In the genomic region with DNA sequence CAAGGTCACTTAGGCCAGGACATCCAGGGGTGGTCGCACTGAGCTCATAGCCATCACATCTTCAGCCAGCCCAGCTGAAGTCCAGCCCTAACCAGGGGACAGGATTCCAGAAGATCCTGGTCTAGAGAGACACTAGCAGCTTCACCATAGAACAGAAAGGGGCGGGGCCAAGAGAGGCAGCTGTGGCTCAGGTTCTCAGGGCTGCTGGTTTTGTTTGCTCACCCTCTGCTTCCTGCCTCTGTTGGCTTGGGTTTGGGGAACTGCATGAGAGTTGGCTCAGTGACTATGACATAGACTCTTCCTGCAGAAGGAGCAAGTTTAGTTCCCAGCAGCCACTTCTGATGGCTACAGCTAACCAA, we compare ENCODE assay signal across 8 mouse cellular contexts. TPM values are rescaled to one million over a fixed set of nuclear protein-coding genes. Genes with fewer than 3 reads are reported as not detected.
DNase-seq lines count a peak whose midpoint lies in the region; ATAC-seq lines count a peak whose summit lies in the region.

No protein-coding gene starts in this region.

- no peaks in the 10 kb centered on the region for H3K9me3 ChIP-seq in hindbrain, embryonic 11.5 days (ENCODE audit: control insufficient read depth, low read length)

- no peak overlapping the region for H3K4me2 ChIP-seq in hindbrain, embryonic 11.5 days (replicated peaks; ENCODE audit: low read depth, low read length)

- 87% methylated on average over 2 of the region's 2 CpGs for WGBS in hindbrain, embryonic 11.5 days

- H3K27me3 ChIP-seq in hindbrain, embryonic 11.5 days (ENCODE audit: control insufficient read depth, insufficient read depth, low read length) = no peaks in the 10 kb centered on the region

- H3K4me3 ChIP-seq in hindbrain, embryonic 11.5 days (ENCODE audit: low read depth, low read length) = no peak overlapping the region

- H3K36me3 ChIP-seq in hindbrain, embryonic 11.5 days (ENCODE audit: control insufficient read depth, insufficient read depth, low read length) = peaks cover 7% of the 10 kb centered on the region; the same call in 1 of the 2 replicates

- ATAC-seq in hindbrain, embryonic 11.5 days (ENCODE audit: low FRiP score) = no peak

- peak; percentile 61 for DNase-seq in layer of hippocampus, adult 9-11 months
- no peak for DNase-seq in layer of hippocampus, postnatal 14 days (ENCODE audit: low spot score in 2 of 2)
- peak; percentile 26 for DNase-seq in c-Kit-positive CD71-positive TER-119-positive erythroid progenitor cells, embryonic 14.5 days (ENCODE audit: low spot score)
- DNase-seq in lung, postnatal 14 days = peak; percentile 57
- peak; percentile 90 for DNase-seq in thymus, postnatal 0 days (ENCODE audit: low spot score)
- no peak for DNase-seq in right cerebral cortex, postnatal 36 days (ENCODE audit: low spot score in 2 of 2)
- DNase-seq in right cerebral cortex, adult 18-20 months = no peak
- DNase-seq in hindbrain, embryonic 11.5 days (ENCODE audit: low spot score) = no peak

- peaks cover 6% of the 10 kb centered on the region for H3K4me1 ChIP-seq in hindbrain, embryonic 11.5 days (replicated peaks; ENCODE audit: control insufficient read depth, insufficient read depth, low read length)

- H3K27ac ChIP-seq in hindbrain, embryonic 11.5 days (ENCODE audit: low read depth, low read length) = no peak overlapping the region

- H3K9ac ChIP-seq in hindbrain, embryonic 11.5 days (ENCODE audit: low read depth, low read length) = no peak overlapping the region

RNA-seq across cellular contexts. Expression of a gene that starts 1.9 kb away (rescaled TPM):
- total RNA-seq in layer of hippocampus, postnatal 14 days (2021) = 10 to 100 TPM; 25.0 to 26.4 TPM
- 8.6 and 9.5 TPM in 2 replicates for polyA plus RNA-seq in thymus, postnatal 0 days (2015; fragmentation: Nextera tagmentation; extraction: Ambion mirVana)
- 8.6 and 8.8 TPM in 2 replicates for polyA plus RNA-seq in hindbrain, embryonic 11.5 days (2014; fragmentation: Nextera tagmentation; extraction: Ambion mirVana)

RNA-seq across cellular contexts. Expression of a gene that starts 27.2 kb away (rescaled TPM):
- total RNA-seq in layer of hippocampus, postnatal 14 days (2021) = 1 to 10 TPM; 1.8 to 2.1 TPM
- polyA plus RNA-seq in thymus, postnatal 0 days (2015; fragmentation: Nextera tagmentation; extraction: Ambion mirVana) = 47.8 and 53.2 TPM in 2 replicates
- 1.3 TPM in 2 replicates for polyA plus RNA-seq in hindbrain, embryonic 11.5 days (2014; fragmentation: Nextera tagmentation; extraction: Ambion mirVana)

RNA-seq across cellular contexts. Expression of a gene that starts 34.3 kb away (rescaled TPM):
- 10 to 100 TPM; 43.5 to 48.8 TPM for total RNA-seq in layer of hippocampus, postnatal 14 days (2021)
- polyA plus RNA-seq in thymus, postnatal 0 days (2015; fragmentation: Nextera tagmentation; extraction: Ambion mirVana) = 92.5 and 107 TPM in 2 replicates
- polyA plus RNA-seq in hindbrain, embryonic 11.5 days (2014; fragmentation: Nextera tagmentation; extraction: Ambion mirVana) = 58.1 and 60.0 TPM in 2 replicates

RNA-seq across cellular contexts. Expression of a gene that starts 47.2 kb away (rescaled TPM):
- total RNA-seq in layer of hippocampus, postnatal 14 days (2021) = 100 to 1,000 TPM; 288 to 332 TPM
- 0.26 and 0.30 TPM in 2 replicates for polyA plus RNA-seq in thymus, postnatal 0 days (2015; fragmentation: Nextera tagmentation; extraction: Ambion mirVana)
- 7.4 and 7.5 TPM in 2 replicates for polyA plus RNA-seq in hindbrain, embryonic 11.5 days (2014; fragmentation: Nextera tagmentation; extraction: Ambion mirVana)

RNA-seq across cellular contexts. Expression of a gene that starts 55.9 kb away (rescaled TPM):
- total RNA-seq in layer of hippocampus, postnatal 14 days (2021) = 100 to 1,000 TPM in 1 of 2 experiments, 10 to 100 TPM in 1; 72.5 to 107 TPM
- polyA plus RNA-seq in thymus, postnatal 0 days (2015; fragmentation: Nextera tagmentation; extraction: Ambion mirVana) = 424 and 433 TPM in 2 replicates
- 62.2 and 67.6 TPM in 2 replicates for polyA plus RNA-seq in hindbrain, embryonic 11.5 days (2014; fragmentation: Nextera tagmentation; extraction: Ambion mirVana)

Comparison
In these comparisons a context has a peak if more than half of its experiments do, and no peak if none do; other contexts are left out.
1. DNase-seq: peak in layer of hippocampus, adult 9-11 months (single experiment), c-Kit-positive CD71-positive TER-119-positive erythroid progenitor cells, embryonic 14.5 days (single experiment), lung, postnatal 14 days (single experiment) and thymus, postnatal 0 days (single experiment); none in layer of hippocampus, postnatal 14 days (0 of 2), right cerebral cortex, postnatal 36 days (0 of 2), right cerebral cortex, adult 18-20 months (single experiment) and hindbrain, embryonic 11.5 days (single experiment).
2. RNA of a gene that starts 27.2 kb away (polyA plus RNA-seq): 47.8 to 53.2 TPM in thymus, postnatal 0 days; 1.3 TPM in hindbrain, embryonic 11.5 days; every median in the first group is over 10 times any median in the second.